Mouse (Mus musculus) thymus, adult 2 months (tissue): ENCODE data around the gene Ttc9c. TPM values are rescaled to one million over a fixed set of nuclear protein-coding genes. Genes with fewer than 3 reads are reported as not detected.
A peak's percentile ranks its signal among the peaks of the same experiment; 100 is the strongest.

ENCODE experiments used
- DNase-seq: peaks from one replicate; pipeline ENCODE4 v3.0.0; 2021
- H3K27ac ChIP-seq: fragments of 200-500 bp; 2 replicates; pipeline ENCODE4 v1.5.1; 2012; ENCODE audit warnings: low read length, control low read depth; ENCODE audit not compliant: control insufficient read depth, insufficient read depth
- H3K27me3 ChIP-seq: fragments of 200-500 bp; 2 replicates; pipeline ENCODE4 v1.6.1; 2012; ENCODE audit warnings: mild to moderate bottlenecking, low read length, moderate library complexity, mixed read lengths; ENCODE audit not compliant: control insufficient read depth, insufficient read depth
- H3K36me3 ChIP-seq: fragments of 200-500 bp; 2 replicates; pipeline ENCODE4 v1.6.1; 2012; ENCODE audit warnings: mild to moderate bottlenecking, low read length, moderate library complexity; ENCODE audit not compliant: control insufficient read depth, insufficient read depth
- H3K4me1 ChIP-seq: fragments of 200-500 bp; replicated peaks from 2 replicates; pipeline ENCODE4 v1.6.1; 2012; ENCODE audit warnings: low read length; ENCODE audit not compliant: control insufficient read depth, insufficient read depth
- H3K4me3 ChIP-seq: fragments of 200-500 bp; 2 replicates; pipeline ENCODE4 v1.5.1; 2012; ENCODE audit warnings: mild to moderate bottlenecking, low read length, control low read depth, moderate library complexity; ENCODE audit not compliant: control insufficient read depth, insufficient read depth
- CTCF ChIP-seq: fragments of 200-500 bp; IDR thresholded peaks from 2 replicates; pipeline ENCODE4 v1.5.1; 2012; ENCODE audit warnings: mild to moderate bottlenecking, control low read depth, low read length, moderate library complexity, borderline replicate concordance; ENCODE audit not compliant: control insufficient read depth, poor library complexity, insufficient read depth; ENCODE audit errors: extremely low read depth
- POLR2A ChIP-seq: fragments of 200-500 bp; IDR thresholded peaks from 2 replicates; pipeline ENCODE4 v1.6.1; 2012; ENCODE audit warnings: mild to moderate bottlenecking, low read length, control low read depth, moderate library complexity; ENCODE audit not compliant: control insufficient read depth, poor library complexity, insufficient read depth; ENCODE audit errors: extremely low read depth
- WGBS: fragments of 180-500 bp; shearing (Covaris S2); methylation state at CpG from one replicate; pipeline ENCODE4 v1.1.7; 2018; 5-methylcytosine and 5-hydroxymethylcytosine counted together
- polyA plus RNA-seq: library from polyadenylated mRNA; depleted of rRNA; stranded (reverse); fragments of >200 nt; gene quantifications from 2 replicates; pipeline ENCODE4 v1.2.3, GENCODE M21; 2012; rRNA removed

Ttc9c gene
- polyA plus RNA-seq, 1 experiment = 37.5 TPM

- peak within 1 kb of the TSS; percentile 78 for H3K4me3 ChIP-seq
- H3K4me1 ChIP-seq = peaks cover 23% of the 10 kb centered on the region
- TF ChIP-seq CTCF (peak; percentile 32; the same call in 1 of the 2 replicates), POLR2A (peak; percentile 87)
- DNase-seq = peak; percentile 83
- peaks cover 52% of the 10 kb centered on the region for H3K36me3 ChIP-seq
- WGBS = 18% methylated on average over 29 of the region's 29 CpGs
- peak within 1 kb of the TSS; percentile 77 for H3K27ac ChIP-seq
- no peaks in the 10 kb centered on the region for H3K27me3 ChIP-seq
Observed at GRCm38 (mm10) chr19:8770567-8771270, 48.4 kb downstream of the Ttc9c start, which contains the start of gene Tmem223. Gene Tmem223, plus strand, starts transcription at chr19:8770996.

- TF ChIP-seq POLR2A (no peak), CTCF (no peak)
- Histone ChIP-seq H3K36me3 (peaks cover 83% of the 10 kb centered on the region), H3K27ac (no peak overlapping the region), H3K4me1 (peaks cover 4% of the 10 kb centered on the region), H3K4me3 (no peak overlapping the region), H3K27me3 (no peaks in the 10 kb centered on the region)
- WGBS = 97% methylated on average over 9 of the region's 9 CpGs
- no peak for DNase-seq
Observed at GRCm38 (mm10) chr19:8765562-8765961, 53.6 kb downstream of the Ttc9c start.

GRCm38 (mm10) chr19:8763276-8763675, 55.9 kb downstream of the Ttc9c start:
- peaks cover 62% of the 10 kb centered on the region for H3K36me3 ChIP-seq
- 92% methylated on average over 4 of the region's 4 CpGs for WGBS

GRCm38 (mm10) chr19:8760757-8761156, 58.4 kb downstream of the Ttc9c start:
- no peak overlapping the region for H3K4me3 ChIP-seq
- WGBS = 93% methylated on average over 2 of the region's 2 CpGs
- peaks cover 37% of the 10 kb centered on the region for H3K36me3 ChIP-seq
- no peak overlapping the region for H3K27ac ChIP-seq
- no peaks in the 10 kb centered on the region for H3K27me3 ChIP-seq
- peak; percentile 20 for DNase-seq
- peaks cover 6% of the 10 kb centered on the region for H3K4me1 ChIP-seq
- no peak for TF ChIP-seq CTCF
- TF ChIP-seq POLR2A = no peak

More at GRCm38 (mm10) chr19:8763276-8763675, 55.9 kb downstream of the Ttc9c start:
- Histone ChIP-seq H3K27me3 (no peaks in the 10 kb centered on the region), H3K4me3 (no peak overlapping the region), H3K4me1 (peaks cover 4% of the 10 kb centered on the region; the same call in 1 of the 2 replicates), H3K27ac (no peak overlapping the region)
- no peak for DNase-seq
- TF ChIP-seq CTCF = no peak
- TF ChIP-seq POLR2A = no peak

Other genes starting within 250 kb of the Ttc9c start
- 0.10 and 0.38 TPM in 2 replicates for gene Slc22a8, start 228.1 kb downstream of the Ttc9c start, polyA plus RNA-seq
- gene Slc22a6, start 201.3 kb downstream of the Ttc9c start, polyA plus RNA-seq = 0.16 TPM in 1 of 2 replicates, not detected in the other
- gene Chrm1, start 155.5 kb downstream of the Ttc9c start, polyA plus RNA-seq = 0.01 and 0.05 TPM in 2 replicates
- gene Slc3a2, start 96.0 kb downstream of the Ttc9c start, polyA plus RNA-seq = 154 and 165 TPM in 2 replicates
- gene Wdr74, start 83.5 kb downstream of the Ttc9c start, polyA plus RNA-seq = 49.2 and 54.7 TPM in 2 replicates
- not detected in 2 replicates for gene 1700092M07Rik, start 78.6 kb downstream of the Ttc9c start, polyA plus RNA-seq
- gene Stx5a, start 77.9 kb downstream of the Ttc9c start, polyA plus RNA-seq = 128 and 137 TPM in 2 replicates
- 170 and 191 TPM in 2 replicates for gene Nxf1, start 62.3 kb downstream of the Ttc9c start, polyA plus RNA-seq
- 277 and 363 TPM in 2 replicates for gene Tmem223, start 48.3 kb downstream of the Ttc9c start, polyA plus RNA-seq
- 168 and 197 TPM in 2 replicates for gene Tmem179b, start 44.9 kb downstream of the Ttc9c start, polyA plus RNA-seq
- gene Taf6l, start 32.9 kb downstream of the Ttc9c start, polyA plus RNA-seq = 24.9 and 28.7 TPM in 2 replicates
- gene Polr2g, start 20.8 kb downstream of the Ttc9c start, polyA plus RNA-seq = 77.0 and 77.1 TPM in 2 replicates
- gene Zbtb3, start 16.8 kb downstream of the Ttc9c start, polyA plus RNA-seq = 3.0 and 3.2 TPM in 2 replicates
- 29.3 and 34.3 TPM in 2 replicates for gene Hnrnpul2, start 677 bp upstream of the Ttc9c start, polyA plus RNA-seq
- gene AC129217.1, start 10.4 kb upstream of the Ttc9c start, polyA plus RNA-seq = 1.5 and 1.6 TPM in 2 replicates
- gene Bscl2, start 18.1 kb upstream of the Ttc9c start, polyA plus RNA-seq = 136 and 153 TPM in 2 replicates
- 0.15 TPM in 1 of 2 replicates, not detected in the other for gene Gng3, start 19.9 kb upstream of the Ttc9c start, polyA plus RNA-seq
- gene Lrrn4cl, start 31.4 kb upstream of the Ttc9c start, polyA plus RNA-seq = 1.2 and 1.3 TPM in 2 replicates
- 108 and 119 TPM in 2 replicates for gene Ubxn1, start 52.2 kb upstream of the Ttc9c start, polyA plus RNA-seq
- 38.7 and 39.2 TPM in 2 replicates for gene Uqcc3, start 61.6 kb upstream of the Ttc9c start, polyA plus RNA-seq
- 2.4 and 3.0 TPM in 2 replicates for gene Lbhd1, start 64.4 kb upstream of the Ttc9c start, polyA plus RNA-seq
- not detected in 2 replicates for gene Gm49403, start 64.6 kb upstream of the Ttc9c start, polyA plus RNA-seq
- gene 1810009A15Rik, start 69.5 kb upstream of the Ttc9c start, polyA plus RNA-seq = 15.3 and 19.1 TPM in 2 replicates
- not detected in 2 replicates for gene Gm49416, start 69.6 kb upstream of the Ttc9c start, polyA plus RNA-seq
- 51.9 and 56.0 TPM in 2 replicates for gene Ints5, start 73.7 kb upstream of the Ttc9c start, polyA plus RNA-seq
- 203 and 219 TPM in 2 replicates for gene Ganab, start 78.7 kb upstream of the Ttc9c start, polyA plus RNA-seq
- gene B3gat3, start 101.0 kb upstream of the Ttc9c start, polyA plus RNA-seq = 102 and 106 TPM in 2 replicates
- 11.9 and 13.5 TPM in 2 replicates for gene Rom1, start 110.0 kb upstream of the Ttc9c start, polyA plus RNA-seq
- gene Eml3, start 110.2 kb upstream of the Ttc9c start, polyA plus RNA-seq = 72.3 and 73.1 TPM in 2 replicates
- gene Mta2, start 122.5 kb upstream of the Ttc9c start, polyA plus RNA-seq = 79.6 and 92.0 TPM in 2 replicates
- gene Tut1, start 134.5 kb upstream of the Ttc9c start, polyA plus RNA-seq = 39.4 and 42.0 TPM in 2 replicates
- gene Eef1g, start 147.7 kb upstream of the Ttc9c start, polyA plus RNA-seq = 251 and 292 TPM in 2 replicates
- gene Ahnak, start 170.0 kb upstream of the Ttc9c start, polyA plus RNA-seq = 6.0 and 7.9 TPM in 2 replicates